Mouse (Mus musculus) erythroblast, embryonic 14.5 days (primary cell): ENCODE results near the gene Acat1.

ENCODE experiments used
- GATA1 ChIP-seq: IDR thresholded peaks from 2 replicates; pipeline ENCODE4 v1.6.1; 2012; ENCODE audit warnings: low read length, inconsistent platforms, mixed read lengths
- TAL1 ChIP-seq: IDR thresholded peaks from 3 replicates; pipeline ENCODE4 v1.6.1; 2012; ENCODE audit warnings: low read length, inconsistent platforms, mixed read lengths

- TF ChIP-seq GATA1 (no peak), TAL1 (no peak)
These were observed 3.0 kb downstream of the Acat1 start for GRCm38 (mm10) chr9:53607192-53607591.
